ENCODE assay signal across 9 mouse cellular contexts in the genomic region with DNA sequence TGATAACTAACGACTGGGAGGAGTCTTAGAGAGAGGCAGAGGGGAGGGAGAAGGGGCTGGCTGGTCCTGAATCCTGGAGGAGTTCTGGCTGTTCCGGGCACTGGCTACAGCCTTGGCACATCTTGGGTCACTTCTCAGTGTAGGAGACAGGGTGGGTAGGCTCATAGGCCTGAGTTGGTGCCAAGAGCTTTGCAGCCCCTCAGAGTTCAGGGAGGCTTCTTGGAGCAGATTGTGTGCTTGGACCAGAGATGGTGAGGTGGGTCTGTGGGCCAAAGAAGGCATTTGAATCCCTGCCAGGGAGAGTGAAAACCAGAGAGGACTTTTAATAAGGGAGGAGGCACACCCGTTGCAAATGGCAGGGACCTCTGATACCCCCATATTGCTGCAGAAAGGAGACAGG. TPM values are rescaled to one million over a fixed set of nuclear protein-coding genes. Genes with fewer than 3 reads are reported as not detected.
A peak's percentile ranks its signal among the peaks of the same experiment; 100 is the strongest.
DNase-seq lines count a peak whose midpoint lies in the region; ATAC-seq and TF ChIP-seq lines count a peak whose summit lies in the region.
"Had no signal": no experiment of that assay in that cellular context is flagged by ENCODE, and none has a peak within 500 bp of the region (broad histone marks: within the 10 kb centered on the region; RNA-seq: fewer than 3 reads in every experiment).

No protein-coding gene starts in this region.

- no peaks in the 10 kb centered on the region for H3K9me3 ChIP-seq in lung, postnatal 0 days (ENCODE audit: low read length)
- H3K9me3 ChIP-seq in limb, embryonic 10.5 days (replicated peaks) = peaks cover under 1% of the 10 kb centered on the region; the same call in 1 of the 2 replicates
- no peaks in the 10 kb centered on the region for H3K9me3 ChIP-seq in stomach, embryonic 15.5 days

- DNase-seq in cerebellum, adult 11-12 months = peak; percentile 14
- no peak for DNase-seq in cerebellum, postnatal 25 days
- no peak for DNase-seq in lung, postnatal 0 days (ENCODE audit: low spot score)
- no peak for DNase-seq in lung, postnatal 36 days
- peak; percentile 56 for DNase-seq in limb, embryonic 10.5 days (ENCODE audit: low spot score)
- no peak for DNase-seq in layer of hippocampus, adult 9-10 months (ENCODE audit: low spot score)

- H3K27ac ChIP-seq in lung, postnatal 0 days (ENCODE audit: low read length) = peak overlapping the region; percentile 28; the same call in 1 of the 2 replicates
- H3K27ac ChIP-seq in limb, embryonic 10.5 days = peak overlapping the region; percentile 98
- H3K27ac ChIP-seq in stomach, embryonic 15.5 days = peak overlapping the region; percentile 91

- H3K4me1 ChIP-seq in lung, postnatal 0 days (ENCODE audit: insufficient read depth, low read depth, low read length) = no peaks in the 10 kb centered on the region
- peaks cover 51% of the 10 kb centered on the region for H3K4me1 ChIP-seq in limb, embryonic 10.5 days
- H3K4me1 ChIP-seq in stomach, embryonic 15.5 days = peaks cover 37% of the 10 kb centered on the region

- WGBS in lung, postnatal 0 days = 24% methylated on average over 3 of the region's 3 CpGs
- 0% methylated on average over 3 of the region's 3 CpGs for whole genome bisulfite sequencing in limb, embryonic 10.5 days
- 10% methylated on average over 3 of the region's 3 CpGs for WGBS in stomach, embryonic 15.5 days

- TF ChIP-seq CTCF in lung, postnatal 0 days (IDR thresholded peaks at IDR 0.05) = no peak

- H3K4me2 ChIP-seq in lung, postnatal 0 days (replicated peaks; ENCODE audit: low read depth, low read length) = peak overlapping the region; percentile 85
- H3K4me2 ChIP-seq in stomach, embryonic 15.5 days = peak overlapping the region; percentile 90

- no peak for TF ChIP-seq EP300 in lung, postnatal 0 days (IDR thresholded peaks at IDR 0.05)

- no peaks in the 10 kb centered on the region for H3K27me3 ChIP-seq in lung, postnatal 0 days (replicated peaks; ENCODE audit: insufficient read depth, low read length)
- H3K27me3 ChIP-seq in limb, embryonic 10.5 days (ENCODE audit: low read depth, poor library complexity, severe bottlenecking) = peaks cover 10% of the 10 kb centered on the region; the same call in 1 of the 2 replicates
- H3K27me3 ChIP-seq in stomach, embryonic 15.5 days (replicated peaks) = no peaks in the 10 kb centered on the region

- ATAC-seq in lung, postnatal 0 days = no peak
- no peak for ATAC-seq in stomach, embryonic 15.5 days (ENCODE audit: insufficient read depth, low FRiP score, low read depth)
- no peak for ATAC-seq in frontal cortex, adult (ENCODE audit: low TSS enrichment)
- ATAC-seq: inflammation-experienced regulatory T-cells, adult 6 months had no signal

- no peaks in the 10 kb centered on the region for H3K36me3 ChIP-seq in lung, postnatal 0 days (ENCODE audit: insufficient read depth, low read length)
- peaks cover 40% of the 10 kb centered on the region for H3K36me3 ChIP-seq in limb, embryonic 10.5 days
- H3K36me3 ChIP-seq in stomach, embryonic 15.5 days = 0 out of 2 replicates have a peak, but pooled peaks cover 8% of the 10 kb centered on the region

- H3K4me3 ChIP-seq in lung, postnatal 0 days (ENCODE audit: low read depth, low read length) = no peak overlapping the region; the same call in 1 of the 2 replicates
- peak overlapping the region; percentile 78 for H3K4me3 ChIP-seq in limb, embryonic 10.5 days
- peak overlapping the region; percentile 67 for H3K4me3 ChIP-seq in stomach, embryonic 15.5 days (replicated peaks)

- no peak overlapping the region for H3K9ac ChIP-seq in lung, postnatal 0 days (replicated peaks; ENCODE audit: low read depth)
- H3K9ac ChIP-seq in stomach, embryonic 15.5 days = no peak overlapping the region

RNA-seq across cellular contexts. Expression of a gene that starts 1.3 kb away (rescaled TPM):
- polyA plus RNA-seq in lung, postnatal 0 days (2015; fragmentation: Nextera tagmentation; extraction: Ambion mirVana) = 45.7 and 51.2 TPM in 2 replicates
- polyA plus RNA-seq in limb, embryonic 10.5 days (2016; fragmentation: Nextera tagmentation; extraction: Ambion mirVana) = 258 and 261 TPM in 2 replicates
- polyA plus RNA-seq in stomach, embryonic 15.5 days (2015; fragmentation: Nextera tagmentation; extraction: Ambion mirVana) = 209 and 235 TPM in 2 replicates
- polyA plus RNA-seq: inflammation-experienced regulatory T-cells, adult 6 months had no signal

Comparison
In these comparisons a context has a peak if more than half of its experiments do, and no peak if none do; other contexts are left out.
1. DNase-seq: peak in cerebellum, adult 11-12 months (single experiment) and limb, embryonic 10.5 days (single experiment); none in cerebellum, postnatal 25 days (0 of 2), lung, postnatal 0 days (single experiment), lung, postnatal 36 days (single experiment) and layer of hippocampus, adult 9-10 months (single experiment).
2. H3K27ac ChIP-seq: peak in every context shown above with its lines; median percentile 98 in limb, embryonic 10.5 days; 91 in stomach, embryonic 15.5 days; 28 in lung, postnatal 0 days.